Mouse (Mus musculus): Measurements from ENCODE around the gene Tcea3. TPM values are rescaled to one million over a fixed set of nuclear protein-coding genes. Genes with fewer than 3 reads are reported as not detected.

The Tcea3 gene
- polyA plus RNA-seq, 1 experiment from 2014 or later = 61.6 TPM

DNA sequence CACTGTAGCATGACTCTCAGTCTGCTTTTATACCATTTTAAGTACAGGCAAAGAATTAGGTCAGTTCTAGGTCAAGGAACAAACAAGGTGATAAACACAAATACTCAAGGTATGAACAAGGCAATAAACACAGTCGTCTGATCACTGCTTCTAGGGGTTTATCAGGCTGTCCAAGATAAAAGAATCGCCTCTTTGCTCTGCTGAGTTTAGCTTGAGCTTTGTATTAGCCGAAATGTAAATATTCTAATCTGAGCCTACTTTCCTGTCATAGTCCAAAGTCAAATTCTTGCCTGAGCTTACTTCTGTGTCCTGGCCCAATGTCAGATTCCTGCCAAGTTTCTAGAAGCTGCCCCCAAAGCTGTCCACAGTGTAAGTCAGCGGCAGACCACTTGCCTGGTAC is 54.9 kb downstream of the Tcea3 start:
- H3K9ac ChIP-seq = no peak overlapping the region
- no peak overlapping the region for H3K4me2 ChIP-seq
- 33% methylated on average over 4 of the region's 4 CpGs for WGBS
- H3K4me3 ChIP-seq = no peak overlapping the region
- no peaks in the 10 kb centered on the region for H3K9me3 ChIP-seq (replicated peaks)
- no peak for ATAC-seq (replicated peaks; ENCODE audit: insufficient number of reproducible peaks, insufficient read depth, low FRiP score, low read depth)
- no peaks in the 10 kb centered on the region for H3K36me3 ChIP-seq
- no peaks in the 10 kb centered on the region; the same call in 1 of the 2 replicates for H3K27me3 ChIP-seq
- peaks cover 8% of the 10 kb centered on the region; the same call in 1 of the 2 replicates for H3K4me1 ChIP-seq (replicated peaks)
- H3K27ac ChIP-seq = no peak overlapping the region

DNA sequence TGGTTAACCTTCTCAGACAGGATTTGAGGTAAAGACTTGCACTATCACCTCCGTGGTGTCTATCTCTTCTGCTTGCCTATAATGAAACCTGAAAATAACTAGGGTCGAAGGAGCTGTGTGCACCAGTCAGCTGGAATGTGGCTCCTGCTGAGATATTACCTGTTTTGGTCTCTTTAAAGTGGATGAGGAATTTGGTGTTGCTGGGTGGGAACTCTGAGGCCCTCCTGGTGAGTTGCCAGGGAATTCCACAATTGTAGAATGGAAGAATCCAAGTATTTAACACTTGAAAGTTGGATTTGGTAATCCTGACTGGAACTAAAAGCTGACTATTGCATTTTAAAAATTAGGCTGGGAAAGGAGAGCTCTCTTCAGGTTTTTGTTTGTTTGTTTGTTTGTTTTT is 56.7 kb downstream of the Tcea3 start:
- Histone ChIP-seq H3K9me3 (replicated peaks) (no peaks in the 10 kb centered on the region), H3K4me1 (replicated peaks) (peaks cover 8% of the 10 kb centered on the region; the same call in 1 of the 2 replicates), H3K27me3 (no peaks in the 10 kb centered on the region; the same call in 1 of the 2 replicates), H3K4me3 (no peak overlapping the region), H3K36me3 (no peaks in the 10 kb centered on the region), H3K9ac (no peak overlapping the region), H3K27ac (peak overlapping the region; percentile 26; the same call in 1 of the 2 replicates), H3K4me2 (no peak overlapping the region)
- ATAC-seq (replicated peaks; ENCODE audit: insufficient number of reproducible peaks, insufficient read depth, low FRiP score, low read depth) = no peak
- 17% methylated on average over 2 of the region's 2 CpGs for WGBS

DNA sequence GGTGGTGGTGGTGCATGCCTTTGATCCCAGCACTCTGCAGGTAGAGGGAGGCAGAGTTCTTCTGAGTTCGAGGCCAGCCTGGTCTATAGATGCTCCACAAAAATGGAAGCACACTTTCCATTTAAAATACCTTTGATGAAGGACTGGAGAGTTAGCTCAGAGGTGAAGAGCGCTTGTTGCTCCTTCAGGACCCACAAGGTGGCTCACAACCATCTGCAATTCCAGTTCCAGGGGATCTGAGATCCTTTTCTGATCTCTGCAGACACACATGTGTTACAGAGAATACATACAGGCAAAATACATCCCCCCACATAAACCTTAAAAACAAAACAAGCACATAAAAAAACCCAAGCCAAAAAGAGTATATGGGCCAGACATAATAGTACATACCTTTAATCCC is 60.8 kb downstream of the Tcea3 start:
- Histone ChIP-seq H3K9me3 (replicated peaks) (no peaks in the 10 kb centered on the region), H3K36me3 (no peaks in the 10 kb centered on the region), H3K4me2 (no peak overlapping the region), H3K4me3 (no peak overlapping the region), H3K27ac (no peak overlapping the region), H3K4me1 (replicated peaks) (peaks cover 24% of the 10 kb centered on the region), H3K27me3 (no peaks in the 10 kb centered on the region; the same call in 1 of the 2 replicates), H3K9ac (no peak overlapping the region)
- no peak for ATAC-seq (replicated peaks; ENCODE audit: insufficient number of reproducible peaks, insufficient read depth, low FRiP score, low read depth)
- WGBS = 66% methylated on average over 2 of the region's 2 CpGs

DNA sequence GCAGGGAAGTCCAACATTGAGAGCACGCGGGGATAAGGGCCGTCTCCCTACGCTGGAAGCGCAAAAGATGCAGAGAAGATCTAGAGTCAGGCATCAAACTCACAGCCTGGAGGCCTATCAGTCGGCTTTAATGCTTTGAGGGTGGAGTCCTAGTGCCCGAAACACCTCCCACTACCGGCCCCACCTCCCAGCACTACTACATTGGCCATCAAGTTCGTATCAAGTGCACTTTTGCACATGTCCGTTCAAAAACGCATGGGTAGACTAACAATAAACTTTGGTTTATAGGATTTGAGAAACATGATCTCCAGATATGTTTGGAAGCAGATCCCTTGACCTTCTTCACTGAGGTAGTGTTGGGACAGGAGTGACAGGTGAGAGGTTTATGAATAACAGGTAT is 62.3 kb downstream of the Tcea3 start:
- Histone ChIP-seq H3K27ac (peak overlapping the region; percentile 98), H3K27me3 (no peaks in the 10 kb centered on the region; the same call in 1 of the 2 replicates), H3K36me3 (no peaks in the 10 kb centered on the region), H3K4me1 (replicated peaks) (peaks cover 29% of the 10 kb centered on the region), H3K9me3 (replicated peaks) (no peaks in the 10 kb centered on the region), H3K4me3 (peak overlapping the region; percentile 98), H3K4me2 (peak overlapping the region; percentile 88), H3K9ac (peak overlapping the region; percentile 77)
- no peak for ATAC-seq (replicated peaks; ENCODE audit: insufficient number of reproducible peaks, insufficient read depth, low FRiP score, low read depth)
- WGBS = 4% methylated on average over 11 of the region's 11 CpGs

- H3K27me3 ChIP-seq = no peaks in the 10 kb centered on the region
- H3K9me3 ChIP-seq (replicated peaks) = no peaks in the 10 kb centered on the region
- peak within 1 kb of the TSS; percentile 88 for H3K4me2 ChIP-seq
- H3K4me3 ChIP-seq = peak within 1 kb of the TSS; percentile 98
- peaks cover 32% of the 10 kb centered on the region for H3K4me1 ChIP-seq (replicated peaks)
- WGBS = under 1% methylated on average over 65 of the region's 65 CpGs
- peak; percentile 98 for ATAC-seq (replicated peaks; ENCODE audit: insufficient number of reproducible peaks, insufficient read depth, low FRiP score, low read depth)
- H3K27ac ChIP-seq = peak within 1 kb of the TSS; percentile 98
- peak within 1 kb of the TSS; percentile 98 for H3K9ac ChIP-seq
- H3K36me3 ChIP-seq = no peaks in the 10 kb centered on the region
These were observed 62.9 kb downstream of the Tcea3 start, which contains the start of gene Hnrnpr for GRCm38 (mm10) chr4:136310229-136311041. Hnrnpr (plus strand) TSS chr4:136310942.

GRCm38 (mm10) chr4:136311042-136311999 is 63.8 kb downstream of the Tcea3 start:
- Histone ChIP-seq H3K36me3 (peaks cover 2% of the 10 kb centered on the region; the same call in 1 of the 2 replicates), H3K4me3 (peak overlapping the region; percentile 98), H3K27ac (peak overlapping the region; percentile 98), H3K4me2 (peak overlapping the region; percentile 68), H3K4me1 (replicated peaks) (peaks cover 32% of the 10 kb centered on the region), H3K9me3 (replicated peaks) (no peaks in the 10 kb centered on the region), H3K27me3 (no peaks in the 10 kb centered on the region), H3K9ac (peak overlapping the region; percentile 98)
- under 1% methylated on average over 80 of the region's 81 CpGs for WGBS
- ATAC-seq (replicated peaks; ENCODE audit: insufficient number of reproducible peaks, insufficient read depth, low FRiP score, low read depth) = peak; percentile 53

DNA sequence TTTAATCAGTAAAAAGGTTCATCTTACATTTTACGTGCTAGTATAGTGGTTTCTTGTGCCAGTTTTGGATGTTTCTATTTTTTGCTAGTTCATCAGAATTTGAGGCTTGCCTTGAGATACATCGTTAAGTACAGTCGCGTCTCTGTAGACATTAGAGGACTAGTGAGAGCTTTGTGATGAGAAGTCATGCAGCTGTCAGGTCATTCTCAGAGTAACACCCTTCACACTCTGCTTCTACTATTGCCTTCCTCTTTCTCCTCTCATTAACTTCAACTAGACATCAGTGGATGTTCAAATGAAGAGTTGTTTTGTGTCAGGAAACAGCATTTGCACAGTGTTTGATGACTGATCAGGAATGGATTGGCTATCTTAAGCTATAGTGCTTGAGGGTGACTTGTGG is 65.1 kb downstream of the Tcea3 start:
- no peak for ATAC-seq (replicated peaks; ENCODE audit: insufficient number of reproducible peaks, insufficient read depth, low FRiP score, low read depth)
- Histone ChIP-seq H3K4me1 (replicated peaks) (peaks cover 32% of the 10 kb centered on the region), H3K36me3 (peaks cover 15% of the 10 kb centered on the region), H3K27ac (no peak overlapping the region), H3K9me3 (replicated peaks) (no peaks in the 10 kb centered on the region), H3K27me3 (no peaks in the 10 kb centered on the region), H3K4me2 (peak overlapping the region; percentile 68), H3K4me3 (peak overlapping the region; percentile 98), H3K9ac (peak overlapping the region; percentile 15; the same call in 1 of the 2 replicates)
- WGBS = 3% methylated on average over 4 of the region's 4 CpGs

DNA sequence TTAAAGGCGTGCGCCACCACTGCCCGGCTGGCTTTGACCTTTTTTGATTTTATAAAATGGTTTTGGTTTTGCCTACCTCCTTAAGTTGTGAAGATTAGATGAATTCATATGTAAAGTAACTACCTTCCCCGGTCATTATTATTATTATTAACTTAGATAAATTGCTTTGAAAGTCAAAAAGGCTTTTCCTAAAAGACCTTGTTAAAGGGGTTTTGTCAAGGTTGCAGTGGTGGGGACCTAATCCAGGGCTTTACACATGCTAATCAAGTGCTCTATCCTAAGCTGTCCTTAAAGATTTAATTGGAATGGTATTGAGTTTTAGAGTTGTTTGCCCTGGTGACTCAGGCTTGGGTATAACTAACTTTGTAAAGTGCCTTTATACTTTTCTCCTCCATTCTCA is 70.1 kb downstream of the Tcea3 start:
- H3K4me3 ChIP-seq = no peak overlapping the region
- H3K27me3 ChIP-seq = no peaks in the 10 kb centered on the region
- H3K4me2 ChIP-seq = no peak overlapping the region
- no peak overlapping the region for H3K9ac ChIP-seq
- ATAC-seq (replicated peaks; ENCODE audit: insufficient number of reproducible peaks, insufficient read depth, low FRiP score, low read depth) = no peak
- peaks cover 19% of the 10 kb centered on the region for H3K4me1 ChIP-seq (replicated peaks)
- no peaks in the 10 kb centered on the region for H3K9me3 ChIP-seq (replicated peaks)
- H3K36me3 ChIP-seq = peaks cover 57% of the 10 kb centered on the region
- H3K27ac ChIP-seq = no peak overlapping the region
- WGBS = 94% methylated on average over 4 of the region's 4 CpGs

DNA sequence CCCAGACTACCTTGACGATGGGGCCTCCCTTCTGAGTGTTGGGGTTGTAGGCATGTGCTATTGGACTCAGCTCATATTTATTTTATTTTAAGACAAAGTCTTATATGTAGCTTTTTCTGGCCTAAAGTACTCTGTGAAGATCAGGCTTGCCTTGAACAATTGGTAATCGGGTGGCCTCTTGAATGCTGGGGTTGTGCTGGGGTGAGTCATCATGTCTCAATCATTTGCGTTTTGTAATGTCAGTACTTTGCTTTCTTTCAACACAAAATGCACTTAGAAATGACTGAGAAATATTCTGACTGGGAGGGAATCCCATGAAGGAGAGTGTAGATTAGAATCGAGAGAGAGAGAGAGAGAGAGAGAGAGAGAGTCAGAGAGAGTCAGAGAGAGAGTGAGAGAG is 72.5 kb downstream of the Tcea3 start:
- no peak overlapping the region for H3K9ac ChIP-seq
- H3K4me2 ChIP-seq = no peak overlapping the region
- no peak overlapping the region for H3K27ac ChIP-seq
- no peaks in the 10 kb centered on the region for H3K9me3 ChIP-seq (replicated peaks)
- peaks cover 1% of the 10 kb centered on the region; the same call in 1 of the 2 replicates for H3K4me1 ChIP-seq (replicated peaks)
- no peak for ATAC-seq (replicated peaks; ENCODE audit: insufficient number of reproducible peaks, insufficient read depth, low FRiP score, low read depth)
- H3K4me3 ChIP-seq = no peak overlapping the region
- H3K27me3 ChIP-seq = no peaks in the 10 kb centered on the region
- 68% methylated on average over 4 of the region's 4 CpGs for WGBS
- peaks cover 67% of the 10 kb centered on the region for H3K36me3 ChIP-seq

DNA sequence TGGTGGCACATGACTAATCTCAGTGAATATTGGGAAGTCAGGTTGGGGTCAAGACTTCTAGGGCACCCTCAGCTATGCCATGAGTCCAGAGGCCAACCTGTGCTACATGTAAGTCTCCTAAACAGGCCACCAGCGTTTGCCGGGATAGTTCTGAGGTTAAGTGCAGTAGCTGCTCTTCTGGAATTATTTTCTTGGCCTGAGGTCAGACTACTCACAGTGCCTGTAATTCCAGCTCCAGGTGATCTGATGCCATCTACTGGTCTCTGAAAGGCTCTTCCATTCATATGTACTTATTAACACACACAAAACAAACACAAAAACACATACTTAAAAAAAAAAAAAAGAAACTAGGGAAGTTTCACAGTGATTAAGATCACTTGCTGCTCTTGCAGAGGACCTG is 76.7 kb downstream of the Tcea3 start:
- Histone ChIP-seq H3K9me3 (replicated peaks) (no peaks in the 10 kb centered on the region), H3K4me2 (no peak overlapping the region), H3K36me3 (peaks cover 51% of the 10 kb centered on the region), H3K27ac (no peak overlapping the region), H3K9ac (no peak overlapping the region), H3K4me3 (no peak overlapping the region), H3K27me3 (no peaks in the 10 kb centered on the region), H3K4me1 (replicated peaks) (peaks cover 5% of the 10 kb centered on the region)
- 37% methylated on average over 2 of the region's 2 CpGs for WGBS
- no peak for ATAC-seq (replicated peaks; ENCODE audit: insufficient number of reproducible peaks, insufficient read depth, low FRiP score, low read depth)

Measured in heart, embryonic 15.5 days (tissue).